20 mouse cellular contexts compared by ENCODE assay signal in the genomic region with DNA sequence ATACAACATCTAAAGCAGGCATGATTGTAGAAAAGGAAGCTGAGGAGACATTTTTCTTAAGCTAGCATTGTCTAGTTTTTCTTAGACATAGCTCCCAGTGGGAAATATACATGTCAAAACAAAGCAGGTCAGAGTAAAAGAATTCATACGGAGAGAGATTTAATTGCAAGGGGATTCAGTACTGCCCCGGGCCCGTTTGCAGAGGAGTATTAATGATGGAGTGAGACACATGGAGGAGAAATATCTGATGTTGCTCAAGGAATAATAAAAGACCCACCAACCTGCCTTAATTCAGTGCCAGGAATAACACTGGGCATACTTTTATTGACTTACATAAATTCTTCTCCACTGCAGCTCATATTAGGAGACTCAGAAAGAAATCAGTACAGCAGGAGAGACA.
"Had no signal": no experiment of that assay in that cellular context is flagged by ENCODE, and none has a peak within 500 bp of the region (broad histone marks: within the 10 kb centered on the region; RNA-seq: fewer than 3 reads in every experiment).

No protein-coding gene starts in this region.

- H3K4me1 ChIP-seq: limb, embryonic 12.5 days; limb, embryonic 15.5 days; neural tube, embryonic 13.5 days; stomach, embryonic 15.5 days had no signal

- H3K27ac ChIP-seq: limb, embryonic 12.5 days; limb, embryonic 15.5 days; liver, embryonic 14.5 days; macrophage; midbrain, embryonic 12.5 days; neural tube, embryonic 13.5 days; stomach, embryonic 15.5 days had no signal

- DNase-seq: kidney, adult 8-10 months; kidney, postnatal 36 days; left cerebral cortex, postnatal 4 days; liver, postnatal 0 days; lung, embryonic 14.5 days; retina, postnatal 1 day; right cerebral cortex, postnatal 25 days; spleen, adult 18-20 months; thymus, postnatal 25 days had no signal

- H3K27me3 ChIP-seq: limb, embryonic 12.5 days; limb, embryonic 15.5 days; midbrain, embryonic 12.5 days; neural tube, embryonic 13.5 days; stomach, embryonic 15.5 days had no signal

- ATAC-seq: intestine, postnatal 0 days; liver, postnatal 0 days; lung, postnatal 0 days had no signal

- H3K4me2 ChIP-seq: limb, embryonic 12.5 days; limb, embryonic 15.5 days; liver, embryonic 11.5 days; lung, embryonic 14.5 days; midbrain, embryonic 12.5 days; neural tube, embryonic 13.5 days; stomach, embryonic 15.5 days had no signal

- H3K9me3 ChIP-seq: limb, embryonic 12.5 days; limb, embryonic 15.5 days; midbrain, embryonic 12.5 days; neural tube, embryonic 13.5 days; stomach, embryonic 15.5 days had no signal

- H3K4me3 ChIP-seq: limb, embryonic 12.5 days; limb, embryonic 15.5 days; midbrain, embryonic 12.5 days; myocyte; neural tube, embryonic 13.5 days; stomach, embryonic 15.5 days had no signal

- H3K9ac ChIP-seq: limb, embryonic 12.5 days; limb, embryonic 15.5 days; liver, embryonic 14.5 days; liver, postnatal 0 days; lung, embryonic 14.5 days; midbrain, embryonic 12.5 days; neural tube, embryonic 13.5 days; stomach, embryonic 15.5 days had no signal

- H3K36me3 ChIP-seq: limb, embryonic 12.5 days; limb, embryonic 15.5 days; midbrain, embryonic 12.5 days; neural tube, embryonic 13.5 days; stomach, embryonic 15.5 days had no signal
